Mouse (Mus musculus): ENCODE measurements around the gene Meiob. TPM values are rescaled to one million over a fixed set of nuclear protein-coding genes. Genes with fewer than 3 reads are reported as not detected.
A peak's percentile ranks its signal among the peaks of the same experiment; 100 is the strongest.

The Meiob gene
- total RNA-seq, 1 experiment from 2014 or later, result 0.67 TPM

- DNase-seq, result peak; percentile 45
These were observed 17.5 kb downstream of the Meiob start for GRCm38 (mm10) chr17:24821351-24822280.

- DNase-seq, result no peak
These were observed 35.8 kb downstream of the Meiob start, which contains the start of gene Hagh for GRCm38 (mm10) chr17:24839842-24840241. TSS of gene Hagh (plus strand) at chr17:24840143.

- no peak for DNase-seq
These were observed 36.3 kb downstream of the Meiob start for GRCm38 (mm10) chr17:24840341-24840740.

GRCm38 (mm10) chr17:24841133-24841532, 37.0 kb downstream of the Meiob start:
- DNase-seq, result peak; percentile 13

- DNase-seq, result no peak
These were observed 38.5 kb downstream of the Meiob start for GRCm38 (mm10) chr17:24842631-24843030.

- no peak for DNase-seq
These were observed 40.4 kb downstream of the Meiob start for GRCm38 (mm10) chr17:24844525-24844924.

- DNase-seq, result no peak
These were observed 43.3 kb downstream of the Meiob start for GRCm38 (mm10) chr17:24847386-24847785.

- no peak for DNase-seq
These were observed 44.5 kb downstream of the Meiob start for GRCm38 (mm10) chr17:24848600-24849031.

GRCm38 (mm10) chr17:24849733-24850064, 45.6 kb downstream of the Meiob start:
- no peak for DNase-seq

- peak; percentile 96 for DNase-seq
These were observed 46.1 kb downstream of the Meiob start, which contains the start of gene Fahd1 for GRCm38 (mm10) chr17:24850065-24850772. TSS of gene Fahd1 (minus strand) at chr17:24850364.

- no peak for DNase-seq
These were observed 46.7 kb downstream of the Meiob start for GRCm38 (mm10) chr17:24850773-24851127.

GRCm38 (mm10) chr17:24851381-24852125, 47.5 kb downstream of the Meiob start:
- DNase-seq, result no peak

- no peak for DNase-seq
These were observed 51.9 kb downstream of the Meiob start for GRCm38 (mm10) chr17:24855838-24856464.

- DNase-seq, result no peak
These were observed 52.5 kb downstream of the Meiob start for GRCm38 (mm10) chr17:24856589-24856988.

GRCm38 (mm10) chr17:24857831-24858470, 53.9 kb downstream of the Meiob start:
- no peak for DNase-seq

- DNase-seq, result no peak
These were observed 54.9 kb downstream of the Meiob start for GRCm38 (mm10) chr17:24858967-24859366.

- no peak for DNase-seq
These were observed 56.0 kb downstream of the Meiob start for GRCm38 (mm10) chr17:24860076-24860475.

- DNase-seq, result no peak
These were observed 57.7 kb downstream of the Meiob start for GRCm38 (mm10) chr17:24861785-24862184.

- DNase-seq, result no peak
These were observed 61.7 kb downstream of the Meiob start, which contains the start of gene Igfals for GRCm38 (mm10) chr17:24865776-24866175. TSS of gene Igfals (plus strand) at chr17:24865997.

- no peak for DNase-seq
These were observed 63.8 kb downstream of the Meiob start for GRCm38 (mm10) chr17:24867914-24868313.

GRCm38 (mm10) chr17:24873695-24874404, 69.8 kb downstream of the Meiob start:
- no peak for DNase-seq

All from adrenal gland, postnatal 14 days (tissue).